Mouse (Mus musculus): ENCODE results near the gene Herc3. TPM values are rescaled to one million over a fixed set of nuclear protein-coding genes. Genes with fewer than 3 reads are reported as not detected.

Gene Herc3
- polyA plus RNA-seq, 1 experiment from 2014 or later: 18.5 TPM

DNA sequence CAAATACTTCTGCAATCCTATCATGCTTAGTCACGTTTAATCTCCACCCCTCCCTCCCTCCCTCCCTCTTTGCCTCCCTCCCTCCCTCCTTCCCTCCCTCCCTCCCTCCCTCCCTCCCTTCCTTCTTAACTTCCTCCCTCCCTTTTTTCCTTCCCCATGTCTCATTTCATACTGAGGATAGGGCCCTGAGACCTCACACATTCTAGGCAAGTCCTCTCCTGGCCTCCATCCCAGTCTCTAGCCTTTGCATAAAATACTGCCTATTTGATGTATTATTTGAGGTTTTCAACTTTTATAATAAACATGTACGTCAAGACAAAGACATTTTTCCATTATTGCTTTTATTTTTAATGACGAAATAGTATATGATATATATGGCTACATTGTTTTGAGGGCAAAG is 82.3 kb downstream of the Herc3 start:
- WGBS (ENCODE audit: insufficient replicate concordance): 73% methylated on average over 3 of the region's 3 CpGs
- Histone ChIP-seq H3K9ac (ENCODE audit: low read depth, low read length) (no peak overlapping the region), H3K4me2 (no peak overlapping the region), H3K9me3 (replicated peaks; ENCODE audit: control insufficient read depth, low read length) (no peaks in the 10 kb centered on the region), H3K4me1 (ENCODE audit: control insufficient read depth, insufficient read depth, low read length) (no peaks in the 10 kb centered on the region), H3K27me3 (ENCODE audit: control insufficient read depth, insufficient read depth, low read length) (no peaks in the 10 kb centered on the region), H3K27ac (ENCODE audit: low read depth, low read length) (no peak overlapping the region), H3K36me3 (ENCODE audit: control insufficient read depth, insufficient read depth, low read length) (no peaks in the 10 kb centered on the region), H3K4me3 (ENCODE audit: low read depth, low read length) (no peak overlapping the region)
- ATAC-seq (replicated peaks; ENCODE audit: insufficient number of reproducible peaks, low FRiP score, low TSS enrichment): no peak

DNA sequence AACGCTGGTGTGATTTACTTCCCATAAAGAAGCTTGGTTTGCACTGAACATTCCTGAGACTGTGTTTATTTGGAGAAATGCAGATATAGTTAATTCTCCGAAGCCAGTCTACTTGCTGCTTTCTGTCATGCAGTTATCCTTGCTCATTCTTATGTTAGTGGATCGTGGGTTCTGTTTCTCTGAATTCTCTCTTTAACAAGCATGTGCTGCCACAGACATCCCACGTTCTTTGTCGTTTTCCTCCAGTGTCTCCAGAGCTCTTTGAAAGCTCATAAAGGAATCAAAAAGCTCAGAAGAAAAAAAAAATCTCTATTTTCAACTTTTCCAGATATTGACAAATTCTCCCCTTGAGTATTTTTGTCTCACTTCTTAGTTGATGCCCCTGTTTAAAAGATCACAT is 82.7 kb downstream of the Herc3 start:
- Histone ChIP-seq H3K9me3 (replicated peaks; ENCODE audit: control insufficient read depth, low read length) (no peaks in the 10 kb centered on the region), H3K36me3 (ENCODE audit: control insufficient read depth, insufficient read depth, low read length) (no peaks in the 10 kb centered on the region), H3K9ac (ENCODE audit: low read depth, low read length) (no peak overlapping the region), H3K27ac (ENCODE audit: low read depth, low read length) (no peak overlapping the region), H3K4me2 (no peak overlapping the region), H3K4me3 (ENCODE audit: low read depth, low read length) (no peak overlapping the region), H3K4me1 (ENCODE audit: control insufficient read depth, insufficient read depth, low read length) (no peaks in the 10 kb centered on the region), H3K27me3 (ENCODE audit: control insufficient read depth, insufficient read depth, low read length) (no peaks in the 10 kb centered on the region)
- WGBS (ENCODE audit: insufficient replicate concordance): 81% methylated on average over 5 of the region's 5 CpGs
- no peak for ATAC-seq (replicated peaks; ENCODE audit: insufficient number of reproducible peaks, low FRiP score, low TSS enrichment)

DNA sequence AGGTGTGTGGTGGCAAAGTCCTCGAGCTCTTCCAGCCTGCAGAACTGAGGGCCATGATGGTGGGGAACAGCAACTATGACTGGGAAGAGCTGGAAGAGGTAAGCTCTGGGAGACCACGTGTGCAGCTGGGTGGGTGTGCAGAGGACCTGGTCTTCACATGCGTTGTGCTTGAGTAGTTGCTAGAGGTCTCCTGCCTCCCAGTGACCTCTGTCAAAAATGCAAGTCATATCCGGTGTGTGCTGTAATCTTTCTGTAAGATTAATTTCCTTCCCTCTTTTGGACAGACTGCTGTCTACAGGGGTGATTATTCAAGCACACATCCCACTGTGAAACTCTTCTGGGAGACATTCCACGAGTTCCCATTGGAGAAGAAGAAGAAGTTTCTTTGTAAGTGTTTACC is 85.2 kb downstream of the Herc3 start:
- H3K9me3 ChIP-seq (replicated peaks; ENCODE audit: control insufficient read depth, low read length): no peaks in the 10 kb centered on the region
- H3K9ac ChIP-seq (ENCODE audit: low read depth, low read length): no peak overlapping the region
- H3K36me3 ChIP-seq (ENCODE audit: control insufficient read depth, insufficient read depth, low read length): peaks cover 5% of the 10 kb centered on the region
- ATAC-seq (replicated peaks; ENCODE audit: insufficient number of reproducible peaks, low FRiP score, low TSS enrichment): no peak
- H3K4me3 ChIP-seq (ENCODE audit: low read depth, low read length): no peak overlapping the region
- 74% methylated on average over 5 of the region's 5 CpGs for WGBS (ENCODE audit: insufficient replicate concordance)
- H3K4me2 ChIP-seq: no peak overlapping the region
- H3K27me3 ChIP-seq (ENCODE audit: control insufficient read depth, insufficient read depth, low read length): no peaks in the 10 kb centered on the region
- no peaks in the 10 kb centered on the region for H3K4me1 ChIP-seq (ENCODE audit: control insufficient read depth, insufficient read depth, low read length)
- no peak overlapping the region for H3K27ac ChIP-seq (ENCODE audit: low read depth, low read length)

DNA sequence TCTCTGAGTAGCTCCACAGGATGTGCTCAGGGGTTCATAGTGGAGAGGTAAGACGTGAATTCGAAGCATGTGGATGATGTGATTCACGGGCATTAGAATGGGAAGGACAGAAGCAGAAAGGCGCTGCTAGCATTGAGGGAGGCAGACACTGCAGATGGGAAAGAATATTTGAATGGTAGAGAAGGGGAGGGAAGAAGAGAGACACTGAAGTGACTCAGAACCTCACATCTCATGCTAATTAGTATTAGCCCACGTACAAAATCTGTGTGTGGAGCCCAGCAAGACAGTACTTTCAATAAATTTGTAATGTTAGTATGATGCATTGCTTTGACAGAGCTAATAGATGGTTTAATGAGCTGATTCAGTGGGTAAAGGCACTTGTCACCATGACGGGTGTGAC is 89.5 kb downstream of the Herc3 start:
- Histone ChIP-seq H3K9me3 (replicated peaks; ENCODE audit: control insufficient read depth, low read length) (no peaks in the 10 kb centered on the region), H3K4me2 (no peak overlapping the region), H3K9ac (ENCODE audit: low read depth, low read length) (no peak overlapping the region), H3K27me3 (ENCODE audit: control insufficient read depth, insufficient read depth, low read length) (no peaks in the 10 kb centered on the region), H3K4me3 (ENCODE audit: low read depth, low read length) (no peak overlapping the region), H3K4me1 (ENCODE audit: control insufficient read depth, insufficient read depth, low read length) (no peaks in the 10 kb centered on the region), H3K36me3 (ENCODE audit: control insufficient read depth, insufficient read depth, low read length) (peaks cover 5% of the 10 kb centered on the region), H3K27ac (ENCODE audit: low read depth, low read length) (no peak overlapping the region)
- 83% methylated on average over 6 of the region's 6 CpGs for WGBS (ENCODE audit: insufficient replicate concordance)
- ATAC-seq (replicated peaks; ENCODE audit: insufficient number of reproducible peaks, low FRiP score, low TSS enrichment): no peak

DNA sequence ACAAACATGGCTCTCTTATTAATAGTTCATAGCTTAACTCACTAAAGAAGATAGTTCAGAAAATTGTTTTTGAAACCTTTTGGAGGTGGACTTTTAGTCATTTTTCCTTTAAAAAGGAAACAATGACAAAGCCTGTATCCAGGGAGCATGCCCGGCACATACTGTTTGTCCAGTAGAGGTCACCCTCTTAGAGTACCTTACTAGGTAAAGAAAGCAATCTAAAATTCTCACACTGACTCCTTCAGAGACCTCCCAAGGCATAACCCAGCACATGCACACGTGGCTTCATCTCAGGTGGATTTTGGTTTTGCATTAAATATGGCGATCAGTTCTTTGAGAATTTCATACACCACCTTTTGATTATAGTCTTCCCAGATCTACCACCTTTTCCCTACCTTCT is 90.4 kb downstream of the Herc3 start:
- WGBS (ENCODE audit: insufficient replicate concordance): 46% methylated on average over 3 of the region's 3 CpGs
- no peak for ATAC-seq (replicated peaks; ENCODE audit: insufficient number of reproducible peaks, low FRiP score, low TSS enrichment)
- Histone ChIP-seq H3K9ac (ENCODE audit: low read depth, low read length) (no peak overlapping the region), H3K4me3 (ENCODE audit: low read depth, low read length) (no peak overlapping the region), H3K9me3 (replicated peaks; ENCODE audit: control insufficient read depth, low read length) (no peaks in the 10 kb centered on the region), H3K36me3 (ENCODE audit: control insufficient read depth, insufficient read depth, low read length) (peaks cover 5% of the 10 kb centered on the region), H3K4me2 (no peak overlapping the region), H3K4me1 (ENCODE audit: control insufficient read depth, insufficient read depth, low read length) (no peaks in the 10 kb centered on the region), H3K27ac (ENCODE audit: low read depth, low read length) (no peak overlapping the region), H3K27me3 (ENCODE audit: control insufficient read depth, insufficient read depth, low read length) (no peaks in the 10 kb centered on the region)

DNA sequence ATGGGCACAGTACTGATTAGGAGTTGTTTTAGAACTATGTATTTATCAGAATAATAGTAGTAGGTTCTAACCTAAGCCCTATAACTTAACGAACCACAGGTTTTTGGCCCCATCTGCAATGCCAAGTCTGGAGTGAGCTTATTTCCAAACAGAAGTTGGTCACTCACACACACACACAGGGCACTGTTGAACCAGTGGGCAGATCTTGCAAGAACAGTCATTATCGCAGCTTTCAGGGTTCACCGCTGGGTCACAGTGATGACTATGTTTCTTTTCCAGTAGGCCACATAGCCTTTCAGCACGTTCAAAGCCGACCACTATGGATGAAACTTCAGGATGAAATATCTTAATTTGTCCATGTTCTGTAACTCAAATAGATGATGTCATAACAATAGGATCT is 91.2 kb downstream of the Herc3 start:
- ATAC-seq (replicated peaks; ENCODE audit: insufficient number of reproducible peaks, low FRiP score, low TSS enrichment): no peak
- H3K9me3 ChIP-seq (replicated peaks; ENCODE audit: control insufficient read depth, low read length): no peaks in the 10 kb centered on the region
- H3K27ac ChIP-seq (ENCODE audit: low read depth, low read length): no peak overlapping the region
- peaks cover 5% of the 10 kb centered on the region for H3K36me3 ChIP-seq (ENCODE audit: control insufficient read depth, insufficient read depth, low read length)
- H3K4me2 ChIP-seq: no peak overlapping the region
- no peaks in the 10 kb centered on the region for H3K4me1 ChIP-seq (ENCODE audit: control insufficient read depth, insufficient read depth, low read length)
- H3K4me3 ChIP-seq (ENCODE audit: low read depth, low read length): no peak overlapping the region
- 75% methylated on average over 5 of the region's 5 CpGs for WGBS (ENCODE audit: insufficient replicate concordance)
- H3K27me3 ChIP-seq (ENCODE audit: control insufficient read depth, insufficient read depth, low read length): no peaks in the 10 kb centered on the region
- H3K9ac ChIP-seq (ENCODE audit: low read depth, low read length): no peak overlapping the region

DNA sequence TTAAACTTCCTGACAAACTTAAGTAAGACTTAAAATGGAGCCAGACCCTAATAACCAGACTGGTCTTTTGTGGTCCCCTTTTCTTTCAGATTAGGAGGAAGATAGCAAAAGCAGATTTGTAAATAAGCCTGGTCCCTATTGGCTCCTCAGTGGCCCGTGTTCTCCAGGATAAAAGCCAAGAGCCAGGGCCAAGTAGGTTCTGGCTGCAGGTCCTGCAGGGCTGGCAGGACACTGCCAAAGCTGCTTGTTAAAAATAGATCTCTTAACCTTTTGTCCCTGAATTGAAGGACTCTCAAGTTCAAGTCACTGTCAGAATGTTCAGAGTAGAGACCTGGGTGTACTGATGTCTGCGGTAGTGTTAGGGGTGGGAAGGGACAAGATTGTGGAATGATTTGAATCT is 96.6 kb downstream of the Herc3 start:
- H3K9ac ChIP-seq (ENCODE audit: low read depth, low read length): no peak overlapping the region
- H3K4me2 ChIP-seq: no peak overlapping the region
- no peaks in the 10 kb centered on the region for H3K36me3 ChIP-seq (ENCODE audit: control insufficient read depth, insufficient read depth, low read length)
- ATAC-seq (replicated peaks; ENCODE audit: insufficient number of reproducible peaks, low FRiP score, low TSS enrichment): no peak
- H3K4me1 ChIP-seq (ENCODE audit: control insufficient read depth, insufficient read depth, low read length): 0 out of 2 replicates have a peak, but pooled peaks cover 2% of the 10 kb centered on the region
- WGBS (ENCODE audit: insufficient replicate concordance): 44% methylated on average over 2 of the region's 2 CpGs
- no peaks in the 10 kb centered on the region for H3K27me3 ChIP-seq (ENCODE audit: control insufficient read depth, insufficient read depth, low read length)
- H3K27ac ChIP-seq (ENCODE audit: low read depth, low read length): 0 out of 2 replicates have a peak overlapping the region, but pooled peaks have one; percentile 29
- no peaks in the 10 kb centered on the region for H3K9me3 ChIP-seq (replicated peaks; ENCODE audit: control insufficient read depth, low read length)
- H3K4me3 ChIP-seq (ENCODE audit: low read depth, low read length): no peak overlapping the region

DNA sequence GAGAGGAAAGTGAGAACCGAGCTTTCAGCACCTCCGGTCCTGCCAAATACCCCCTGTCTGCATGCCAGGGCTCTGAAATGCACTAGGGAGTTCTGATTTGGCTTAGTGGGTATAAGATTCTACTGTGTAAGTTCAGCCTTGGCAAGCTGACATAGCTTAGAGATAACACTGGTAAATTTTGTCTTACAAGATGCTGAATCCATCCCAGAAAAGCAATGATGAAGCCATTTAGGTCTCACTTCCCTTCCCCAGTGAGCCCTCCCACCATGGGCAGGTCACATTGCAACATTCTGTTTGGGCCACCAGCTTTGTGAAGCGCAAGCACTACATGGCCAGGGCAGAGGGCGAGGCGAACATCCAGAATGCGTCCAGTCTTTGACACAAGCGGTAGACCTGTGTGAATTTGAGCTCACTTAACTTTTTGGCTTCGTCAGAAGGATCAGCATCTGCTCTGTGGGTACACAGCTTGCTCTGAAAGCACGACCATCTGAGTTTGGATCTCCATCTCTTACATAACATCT is 98.7 kb downstream of the Herc3 start:
- Histone ChIP-seq H3K36me3 (ENCODE audit: control insufficient read depth, insufficient read depth, low read length) (no peaks in the 10 kb centered on the region), H3K9ac (ENCODE audit: low read depth, low read length) (no peak overlapping the region), H3K4me2 (no peak overlapping the region), H3K4me3 (ENCODE audit: low read depth, low read length) (no peak overlapping the region), H3K27me3 (ENCODE audit: control insufficient read depth, insufficient read depth, low read length) (no peaks in the 10 kb centered on the region), H3K4me1 (ENCODE audit: control insufficient read depth, insufficient read depth, low read length) (0 out of 2 replicates have a peak, but pooled peaks cover 2% of the 10 kb centered on the region), H3K9me3 (replicated peaks; ENCODE audit: control insufficient read depth, low read length) (no peaks in the 10 kb centered on the region), H3K27ac (ENCODE audit: low read depth, low read length) (no peak overlapping the region)
- no peak for ATAC-seq (replicated peaks; ENCODE audit: insufficient number of reproducible peaks, low FRiP score, low TSS enrichment)
- WGBS (ENCODE audit: insufficient replicate concordance): 78% methylated on average over 9 of the region's 9 CpGs

DNA sequence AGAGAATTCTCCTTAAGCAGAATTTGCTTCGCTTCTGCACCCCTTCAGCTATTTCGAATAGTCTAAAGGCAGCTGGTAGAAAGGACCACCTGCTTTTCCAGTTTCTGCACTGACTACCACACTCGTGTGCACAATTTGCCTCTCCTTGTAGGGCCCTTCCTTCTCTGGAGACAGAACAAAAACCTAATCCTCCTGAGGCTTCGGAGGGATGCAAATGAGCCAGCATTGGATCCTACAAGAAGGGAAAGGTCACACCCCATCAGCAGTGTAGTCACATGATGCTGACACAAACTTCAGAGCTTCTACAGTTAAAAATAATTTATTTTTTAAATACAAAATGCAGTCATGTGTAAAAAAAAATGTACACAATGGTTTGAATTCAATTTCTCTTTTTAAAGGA is 99.9 kb downstream of the Herc3 start:
- ATAC-seq (replicated peaks; ENCODE audit: insufficient number of reproducible peaks, low FRiP score, low TSS enrichment): no peak
- WGBS (ENCODE audit: insufficient replicate concordance): 80% methylated on average over 4 of the region's 4 CpGs
- H3K9ac ChIP-seq (ENCODE audit: low read depth, low read length): no peak overlapping the region
- no peaks in the 10 kb centered on the region for H3K36me3 ChIP-seq (ENCODE audit: control insufficient read depth, insufficient read depth, low read length)
- H3K4me3 ChIP-seq (ENCODE audit: low read depth, low read length): no peak overlapping the region
- H3K4me1 ChIP-seq (ENCODE audit: control insufficient read depth, insufficient read depth, low read length): 0 out of 2 replicates have a peak, but pooled peaks cover 2% of the 10 kb centered on the region
- H3K27ac ChIP-seq (ENCODE audit: low read depth, low read length): no peak overlapping the region
- no peaks in the 10 kb centered on the region for H3K27me3 ChIP-seq (ENCODE audit: control insufficient read depth, insufficient read depth, low read length)
- no peaks in the 10 kb centered on the region for H3K9me3 ChIP-seq (replicated peaks; ENCODE audit: control insufficient read depth, low read length)
- H3K4me2 ChIP-seq: no peak overlapping the region
